Mouse (Mus musculus) spleen, adult 2 months (tissue): ENCODE results near the gene Rrn3.

Experiments used
- CTCF ChIP-seq: fragments of 200-500 bp; IDR thresholded peaks from 2 replicates; pipeline ENCODE4 v1.5.1; 2011; ENCODE audit warnings: mild to moderate bottlenecking, inconsistent platforms; ENCODE audit not compliant: insufficient read depth, insufficient read length, insufficient replicate concordance; ENCODE audit errors: extremely low read depth
- POLR2A ChIP-seq: fragments of 200-500 bp; IDR thresholded peaks from 2 replicates; pipeline ENCODE4 v1.6.1; 2011; ENCODE audit warnings: low read depth, low read length, inconsistent platforms

- no peak for TF ChIP-seq CTCF
- no peak for TF ChIP-seq POLR2A
These were observed 47.7 kb upstream of the Rrn3 start for GRCm38 (mm10) chr16:13732786-13733185.
